ENCODE assay signal across 10 mouse cellular contexts in the genomic region with DNA sequence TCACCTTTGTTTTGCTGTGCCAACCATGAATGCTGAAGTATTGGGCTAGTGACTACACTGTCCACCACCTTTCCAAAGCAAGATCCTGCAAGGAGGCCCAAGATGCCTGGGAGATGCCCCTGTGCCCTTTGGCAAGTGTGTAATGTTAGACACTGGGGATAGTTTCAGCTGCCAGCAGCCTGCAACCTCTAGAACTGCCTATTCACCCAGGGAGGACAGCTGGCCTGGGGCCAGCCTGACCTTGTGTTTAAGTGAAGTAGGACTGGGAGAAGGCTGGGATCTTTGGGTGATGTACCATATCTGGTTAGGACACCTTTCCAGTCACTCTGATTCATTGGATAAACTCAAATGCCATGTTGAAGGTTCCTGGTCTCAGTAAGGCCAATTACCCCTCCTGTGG. TPM values are rescaled to one million over a fixed set of nuclear protein-coding genes. Genes with fewer than 3 reads are reported as not detected.
DNase-seq lines count a peak whose midpoint lies in the region; ATAC-seq and TF ChIP-seq lines count a peak whose summit lies in the region.
"Had no signal": no experiment of that assay in that cellular context is flagged by ENCODE, and none has a peak within 500 bp of the region (broad histone marks: within the 10 kb centered on the region; RNA-seq: fewer than 3 reads in every experiment).

No protein-coding gene starts in this region.

- DNase-seq in left cerebral cortex, adult 2 months (ENCODE audit: extremely low spot score in 1 of 2, low spot score in 2 of 2), result no peak
- no peak for DNase-seq in left cerebral cortex, postnatal 4 days
- peak; percentile 7 for DNase-seq in Muller cell, postnatal 12 days (ENCODE audit: inconsistent ontology term)
- DNase-seq in right cerebral cortex, postnatal 14 days, result no peak
- DNase-seq in gastrocnemius, postnatal 10 days, result no peak

- no peak for ATAC-seq in forebrain, embryonic 13.5 days
- ATAC-seq in forebrain, embryonic 16.5 days, result no peak
- no peak for ATAC-seq in limb, embryonic 13.5 days (ENCODE audit: low FRiP score, low read depth)

- TF ChIP-seq CTCF in left cerebral cortex, adult 2 months (IDR thresholded peaks at IDR 0.05), result no peak

- peak overlapping the region; percentile 94; the same call in 1 of the 2 replicates for H3K4me2 ChIP-seq in forebrain, embryonic 13.5 days
- H3K4me2 ChIP-seq in forebrain, embryonic 16.5 days (ENCODE audit: low read length), result no peak overlapping the region
- peak overlapping the region; percentile 96 for H3K4me2 ChIP-seq in limb, embryonic 13.5 days (replicated peaks)

- no peak overlapping the region for H3K4me3 ChIP-seq in forebrain, embryonic 13.5 days
- no peak overlapping the region for H3K4me3 ChIP-seq in forebrain, embryonic 16.5 days (replicated peaks; ENCODE audit: low read length)
- H3K4me3 ChIP-seq in left cerebral cortex, adult 2 months, result no peak overlapping the region
- H3K4me3 ChIP-seq in limb, embryonic 13.5 days, result peak overlapping the region; percentile 60

- no peak overlapping the region for H3K9ac ChIP-seq in forebrain, embryonic 13.5 days
- H3K9ac ChIP-seq in forebrain, embryonic 16.5 days (replicated peaks; ENCODE audit: low read depth, low read length), result no peak overlapping the region
- no peak overlapping the region for H3K9ac ChIP-seq in limb, embryonic 13.5 days

- peaks cover 73% of the 10 kb centered on the region for H3K27me3 ChIP-seq in forebrain, embryonic 13.5 days
- H3K27me3 ChIP-seq in forebrain, embryonic 16.5 days (replicated peaks; ENCODE audit: control insufficient read depth, insufficient read depth, low read length), result peaks cover 30% of the 10 kb centered on the region
- H3K27me3 ChIP-seq in limb, embryonic 13.5 days, result peaks cover 77% of the 10 kb centered on the region

- no peak overlapping the region for H3K27ac ChIP-seq in forebrain, embryonic 13.5 days
- no peak overlapping the region for H3K27ac ChIP-seq in forebrain, embryonic 16.5 days (ENCODE audit: low read length)
- peak overlapping the region; percentile 18; the same call in 1 of the 2 replicates for H3K27ac ChIP-seq in left cerebral cortex, adult 2 months
- H3K27ac ChIP-seq in limb, embryonic 13.5 days, result no peak overlapping the region
- H3K27ac ChIP-seq: limb, embryonic 12.5 days had no signal

- intact Hi-C loops in left cerebral cortex, adult 2 months (cut with DNase I), result loop anchor here (2.0 kb wide), 1 partner anchor 43 kb away; a partner anchor contains a TSS
- intact Hi-C loops in left cerebral cortex, postnatal 4 days (cut with DNase I), result no loop called here

- H3K9me3 ChIP-seq in forebrain, embryonic 13.5 days (replicated peaks), result no peaks in the 10 kb centered on the region
- no peaks in the 10 kb centered on the region for H3K9me3 ChIP-seq in forebrain, embryonic 16.5 days (ENCODE audit: control insufficient read depth, low read length)
- H3K9me3 ChIP-seq in limb, embryonic 13.5 days, result no peaks in the 10 kb centered on the region
- H3K9me3 ChIP-seq: limb, embryonic 12.5 days had no signal

- H3K4me1 ChIP-seq in forebrain, embryonic 13.5 days, result peaks cover 20% of the 10 kb centered on the region
- peaks cover 17% of the 10 kb centered on the region for H3K4me1 ChIP-seq in forebrain, embryonic 16.5 days (replicated peaks; ENCODE audit: control insufficient read depth, insufficient read depth, low read length)
- H3K4me1 ChIP-seq in limb, embryonic 13.5 days, result peaks cover 33% of the 10 kb centered on the region

- peaks cover 15% of the 10 kb centered on the region for H3K36me3 ChIP-seq in forebrain, embryonic 13.5 days (ENCODE audit: poor library complexity, severe bottlenecking)
- 0 out of 2 replicates have a peak, but pooled peaks cover 4% of the 10 kb centered on the region for H3K36me3 ChIP-seq in forebrain, embryonic 16.5 days (ENCODE audit: control insufficient read depth, insufficient read depth)
- peaks cover 17% of the 10 kb centered on the region for H3K36me3 ChIP-seq in limb, embryonic 13.5 days

RNA-seq across cellular contexts. Expression of a gene that starts 0.8 kb away (rescaled TPM):
- polyA plus RNA-seq in forebrain, embryonic 13.5 days (2015; fragmentation: Nextera tagmentation; extraction: Ambion mirVana), result 0.72 and 1.3 TPM in 2 replicates
- 5.9 and 9.5 TPM in 2 replicates for polyA plus RNA-seq in forebrain, embryonic 16.5 days (2015; fragmentation: Nextera tagmentation; extraction: Ambion mirVana)
- total RNA-seq in left cerebral cortex, adult 2 months (2021), result 10 to 100 TPM; 41.9 to 52.7 TPM
- 10 to 100 TPM; 46.8 to 48.6 TPM for total RNA-seq in left cerebral cortex, postnatal 4 days (2021)
- polyA plus RNA-seq in limb, embryonic 13.5 days (2015; fragmentation: Nextera tagmentation; extraction: Ambion mirVana), result 7.0 and 7.8 TPM in 2 replicates
- total RNA-seq in gastrocnemius, postnatal 10 days (2021), result 1 to 10 TPM in 1 of 2 experiments, under 1 TPM in 1; 0.94 to 1.9 TPM

RNA-seq across cellular contexts. Expression of a gene that starts 3.1 kb away (rescaled TPM):
- polyA plus RNA-seq in forebrain, embryonic 13.5 days (2015; fragmentation: Nextera tagmentation; extraction: Ambion mirVana), result not detected in 2 replicates
- not detected in 2 replicates for polyA plus RNA-seq in forebrain, embryonic 16.5 days (2015; fragmentation: Nextera tagmentation; extraction: Ambion mirVana)
- 1 to 10 TPM in 1 of 2 experiments, under 1 TPM in 1; 0.59 to 1.0 TPM for total RNA-seq in left cerebral cortex, adult 2 months (2021)
- under 1 TPM; 0.40 to 0.80 TPM for total RNA-seq in left cerebral cortex, postnatal 4 days (2021)
- 0.25 and 0.91 TPM in 2 replicates for polyA plus RNA-seq in limb, embryonic 13.5 days (2015; fragmentation: Nextera tagmentation; extraction: Ambion mirVana)
- total RNA-seq in gastrocnemius, postnatal 10 days (2021), result under 1 TPM in 1 of 2 experiments, not detected in 1; 0.16 TPM
- polyA plus RNA-seq: testis, adult 2 months had no signal

RNA-seq across cellular contexts. Expression of a gene that starts 5.6 kb away (rescaled TPM):
- polyA plus RNA-seq in forebrain, embryonic 13.5 days (2015; fragmentation: Nextera tagmentation; extraction: Ambion mirVana), result 10.0 and 11.4 TPM in 2 replicates
- polyA plus RNA-seq in forebrain, embryonic 16.5 days (2015; fragmentation: Nextera tagmentation; extraction: Ambion mirVana), result 40.9 and 69.2 TPM in 2 replicates
- total RNA-seq in left cerebral cortex, adult 2 months (2021), result 10 to 100 TPM; 94.3 to 95.0 TPM
- total RNA-seq in left cerebral cortex, postnatal 4 days (2021), result 100 to 1,000 TPM; 165 to 166 TPM
- polyA plus RNA-seq in limb, embryonic 13.5 days (2015; fragmentation: Nextera tagmentation; extraction: Ambion mirVana), result 7.1 and 8.1 TPM in 2 replicates
- 1 to 10 TPM; 3.5 to 4.8 TPM for total RNA-seq in gastrocnemius, postnatal 10 days (2021)

RNA-seq across cellular contexts. Expression of a gene that starts 42.0 kb away (rescaled TPM):
- 17.5 and 21.7 TPM in 2 replicates for polyA plus RNA-seq in forebrain, embryonic 13.5 days (2015; fragmentation: Nextera tagmentation; extraction: Ambion mirVana)
- 23.9 and 25.5 TPM in 2 replicates for polyA plus RNA-seq in forebrain, embryonic 16.5 days (2015; fragmentation: Nextera tagmentation; extraction: Ambion mirVana)
- 10 to 100 TPM; 18.9 to 19.2 TPM for total RNA-seq in left cerebral cortex, adult 2 months (2021)
- total RNA-seq in left cerebral cortex, postnatal 4 days (2021), result 10 to 100 TPM; 25.3 to 29.9 TPM
- 44.0 and 44.7 TPM in 2 replicates for polyA plus RNA-seq in limb, embryonic 13.5 days (2015; fragmentation: Nextera tagmentation; extraction: Ambion mirVana)
- total RNA-seq in gastrocnemius, postnatal 10 days (2021), result 10 to 100 TPM; 45.8 to 59.0 TPM

RNA-seq across cellular contexts. Expression of a gene that starts 50.7 kb away (rescaled TPM):
- 121 and 128 TPM in 2 replicates for polyA plus RNA-seq in forebrain, embryonic 13.5 days (2015; fragmentation: Nextera tagmentation; extraction: Ambion mirVana)
- polyA plus RNA-seq in forebrain, embryonic 16.5 days (2015; fragmentation: Nextera tagmentation; extraction: Ambion mirVana), result 123 and 124 TPM in 2 replicates
- 10 to 100 TPM; 80.4 to 82.2 TPM for total RNA-seq in left cerebral cortex, adult 2 months (2021)
- 100 to 1,000 TPM; 106 to 112 TPM for total RNA-seq in left cerebral cortex, postnatal 4 days (2021)
- 127 and 129 TPM in 2 replicates for polyA plus RNA-seq in limb, embryonic 13.5 days (2015; fragmentation: Nextera tagmentation; extraction: Ambion mirVana)
- 10 to 100 TPM; 18.5 to 30.0 TPM for total RNA-seq in gastrocnemius, postnatal 10 days (2021)

Comparison
In these comparisons a context has a peak if more than half of its experiments do, and no peak if none do; other contexts are left out.
1. RNA of a gene that starts 0.8 kb away (total RNA-seq): 41.9 to 52.7 TPM in left cerebral cortex, adult 2 months and 46.8 to 48.6 TPM in left cerebral cortex, postnatal 4 days; 0.94 to 1.9 TPM in gastrocnemius, postnatal 10 days; every median in the first group is over 10 times any median in the second.
2. RNA of a gene that starts 5.6 kb away (total RNA-seq): 165 to 166 TPM in left cerebral cortex, postnatal 4 days and 94.3 to 95.0 TPM in left cerebral cortex, adult 2 months; 3.5 to 4.8 TPM in gastrocnemius, postnatal 10 days; every median in the first group is over 10 times any median in the second.